Mouse (Mus musculus) ES-E14 (cell line): ENCODE measurements around the gene Olfr1509.
"Not testable (repeated sequence)": the region's sequence is repeated elsewhere in the genome, so short reads cannot be mapped to it uniquely, and the experiment has no call there.

Source experiments
- CHD2 ChIP-seq: IDR thresholded peaks from 2 replicates; pipeline ENCODE4 v1.6.1; 2014; ENCODE audit warnings: mild to moderate bottlenecking, low read depth, low read length, inconsistent platforms
- HCFC1 ChIP-seq: IDR thresholded peaks from 2 replicates; pipeline ENCODE4 v1.6.1; 2012; ENCODE audit warnings: low read length, inconsistent platforms, borderline replicate concordance; ENCODE audit not compliant: insufficient read depth
- MAFK ChIP-seq: IDR thresholded peaks from 2 replicates; pipeline ENCODE4 v1.6.1; 2014; ENCODE audit warnings: mild to moderate bottlenecking, low read depth, low read length, inconsistent platforms; ENCODE audit not compliant: insufficient read depth
- ZC3H11A ChIP-seq: IDR thresholded peaks from 2 replicates; pipeline ENCODE4 v1.6.1; 2012; ENCODE audit warnings: low read depth, mild to moderate bottlenecking, inconsistent platforms, low read length, borderline replicate concordance
- ZNF384 ChIP-seq: IDR thresholded peaks from 2 replicates; pipeline ENCODE4 v1.6.1; 2012; ENCODE audit warnings: low read depth, low read length, inconsistent platforms

- TF ChIP-seq MAFK, HCFC1, ZNF384, ZC3H11A, CHD2: not testable (repeated sequence)
Measured at GRCm38 (mm10) chr14:52410142-52410919, 32.5 kb upstream of the Olfr1509 start.
